Mouse (Mus musculus): ENCODE results near the gene Kcnc3. TPM values are rescaled to one million over a fixed set of nuclear protein-coding genes. Genes with fewer than 3 reads are reported as not detected.

Kcnc3 gene
- polyA plus RNA-seq (2012; fragmentation: generic; extraction: Trizol) = under 1 TPM in 1 of 2 experiments, not detected in 1; 0.01 TPM

DNA sequence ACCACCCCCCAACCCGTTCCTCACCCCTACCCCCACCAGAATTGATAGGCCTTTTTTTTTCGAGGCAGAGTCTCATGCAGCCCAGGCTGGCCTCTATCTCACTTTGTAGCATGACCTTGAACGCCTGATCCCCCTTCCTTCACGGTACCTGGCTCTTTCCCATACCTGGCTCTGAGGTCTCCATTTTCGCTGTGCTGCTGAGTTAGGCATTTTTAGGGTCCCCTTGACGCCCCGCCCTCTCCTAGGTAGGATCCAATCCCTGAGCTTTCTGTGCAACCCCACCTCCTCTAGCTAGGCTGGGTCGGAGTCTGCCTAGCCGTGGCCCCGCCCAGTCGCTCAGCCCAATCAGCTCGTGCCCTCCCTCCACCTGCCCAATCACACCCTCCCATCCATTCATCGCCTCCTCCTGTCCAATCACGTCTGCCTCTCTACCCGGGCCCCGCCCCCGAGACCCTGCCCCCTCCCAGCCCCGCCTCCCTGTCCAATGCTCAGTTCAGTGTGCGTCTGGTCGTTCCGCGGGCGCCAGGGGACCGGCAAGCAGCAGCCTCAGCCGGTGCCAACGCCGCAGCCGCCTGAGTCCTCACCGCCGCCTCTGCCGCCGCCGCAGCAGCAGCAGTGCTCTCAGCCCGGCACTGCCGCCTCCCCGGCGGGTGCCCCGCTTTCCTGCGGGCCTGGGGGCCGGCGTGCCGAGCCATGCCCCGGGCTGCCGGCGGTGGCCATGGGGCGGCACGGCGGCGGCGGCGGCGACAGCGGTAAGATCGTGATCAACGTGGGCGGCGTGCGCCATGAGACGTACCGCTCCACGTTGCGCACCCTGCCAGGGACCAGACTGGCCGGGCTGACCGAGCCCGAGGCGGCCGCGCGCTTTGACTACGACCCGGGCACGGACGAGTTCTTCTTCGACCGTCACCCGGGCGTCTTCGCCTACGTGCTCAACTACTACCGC, at the start of gene Kcnc3:
Gene Kcnc3 (plus strand): TSS at position 263 of the 946 bp plus-strand sequence.

DNA sequence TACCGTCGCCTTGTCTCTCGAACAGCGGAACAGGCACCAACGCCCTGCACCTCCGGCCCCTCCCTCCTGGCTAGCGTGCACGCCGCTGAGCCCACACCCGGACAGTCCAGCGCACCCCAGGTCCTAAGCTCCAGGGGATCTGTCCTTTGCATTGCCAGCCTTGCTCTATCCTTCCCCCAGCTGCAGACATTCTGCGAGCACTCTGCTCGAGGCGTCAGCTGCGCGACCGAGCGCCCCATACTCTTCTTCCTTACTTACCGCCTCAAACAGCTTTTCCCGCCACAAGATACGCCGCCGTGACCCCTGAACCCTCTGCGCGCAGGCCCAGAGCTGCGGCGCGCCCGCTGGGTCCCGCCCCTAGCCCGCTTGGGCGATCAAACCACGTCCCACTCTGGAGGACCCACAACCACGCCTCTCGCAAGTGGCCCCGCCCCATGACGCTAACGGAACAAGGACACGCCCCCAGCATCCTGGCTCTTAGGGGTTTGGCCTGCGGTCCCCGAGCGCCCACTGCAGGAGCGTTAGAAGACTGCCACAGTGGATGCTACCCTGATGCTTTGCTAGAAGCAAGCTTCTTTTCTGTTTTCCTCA, 41.9 kb upstream of the Kcnc3 start, which contains the start of gene Pold1:
Gene Pold1 (minus strand): TSS at position 353 of the 591 bp plus-strand sequence.

DNA sequence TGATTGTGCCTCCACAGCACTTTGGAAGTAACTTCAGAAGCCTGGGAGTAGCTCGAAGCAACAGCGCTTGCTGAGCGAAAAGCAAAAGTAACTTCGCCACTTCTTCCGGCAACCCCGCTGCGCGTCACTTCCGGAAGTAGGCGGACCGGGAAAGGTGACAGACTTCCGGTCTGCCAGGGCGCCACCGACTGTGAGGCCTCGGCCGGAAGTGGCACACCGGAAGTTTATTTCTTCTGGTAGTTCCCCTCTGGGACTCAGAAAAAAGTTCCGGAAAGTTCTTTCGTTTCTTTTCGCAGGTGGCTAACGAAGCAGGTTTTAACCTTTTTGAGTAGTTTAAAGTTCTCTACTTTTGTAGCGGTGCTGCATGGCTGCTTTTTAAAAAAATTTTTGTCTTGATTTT, 36.6 kb upstream of the Kcnc3 start, which contains the start of gene Nr1h2:
Gene Nr1h2 (minus strand): TSS at position 126 of the 400 bp plus-strand sequence.

DNA sequence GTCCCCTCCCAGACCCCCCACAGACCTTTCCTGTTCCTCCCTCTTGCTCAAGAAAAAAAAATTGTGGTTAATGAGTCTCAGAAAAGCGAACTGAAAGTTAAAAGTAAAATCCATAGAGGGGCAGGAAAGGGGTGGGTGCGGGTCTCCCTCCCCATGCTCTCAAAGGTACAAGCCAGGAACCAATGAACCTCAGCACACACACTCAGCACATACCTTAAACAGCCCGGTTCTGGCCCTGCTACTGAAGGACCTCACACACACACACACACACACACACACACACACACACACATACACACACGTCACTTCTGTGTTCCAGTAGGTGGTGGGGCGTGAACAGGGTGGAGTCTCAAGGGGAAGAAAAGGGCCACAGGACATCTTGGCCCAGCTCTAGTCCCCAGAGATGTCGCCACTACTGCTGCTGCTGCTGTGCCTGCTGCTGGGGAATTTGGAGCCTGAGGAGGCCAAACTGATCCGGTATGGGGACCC, 18.2 kb upstream of the Kcnc3 start, which contains the start of gene Napsa:
Gene Napsa (plus strand): TSS at position 168 of the 489 bp plus-strand sequence.

Other genes with a start within 250 kb of the Kcnc3 start
- under 1 TPM; 0.01 to 0.21 TPM for gene Syt3, start 206.6 kb upstream of the Kcnc3 start, polyA plus RNA-seq (2012; fragmentation: generic; extraction: Trizol)
- under 1 TPM; 0.04 to 0.28 TPM for gene 1700008O03Rik, start 204.8 kb upstream of the Kcnc3 start, polyA plus RNA-seq (2012; fragmentation: generic; extraction: Trizol)
- gene Lrrc4b, start 161.6 kb upstream of the Kcnc3 start, polyA plus RNA-seq (2012; fragmentation: generic; extraction: Trizol) = under 1 TPM; 0.01 to 0.22 TPM
- gene Aspdh, start 125.3 kb upstream of the Kcnc3 start, polyA plus RNA-seq (2012; fragmentation: generic; extraction: Trizol) = not detected
- gene Josd2, start 122.7 kb upstream of the Kcnc3 start, polyA plus RNA-seq (2012; fragmentation: generic; extraction: Trizol) = 100 to 1,000 TPM; 107 to 119 TPM
- gene Emc10, start 94.1 kb upstream of the Kcnc3 start, polyA plus RNA-seq (2012; fragmentation: generic; extraction: Trizol) = 100 to 1,000 TPM in 1 of 2 experiments, 10 to 100 TPM in 1; 94.2 to 161 TPM
- gene Fam71e1, start 94.1 kb upstream of the Kcnc3 start, polyA plus RNA-seq (2012; fragmentation: generic; extraction: Trizol) = 1 to 10 TPM; 2.9 to 7.9 TPM
- under 1 TPM in 1 of 2 experiments, not detected in 1; 0.07 TPM for gene Mybpc2, start 66.0 kb upstream of the Kcnc3 start, polyA plus RNA-seq (2012; fragmentation: generic; extraction: Trizol)
- under 1 TPM in 1 of 2 experiments, not detected in 1; 0.83 TPM for gene Spib, start 58.6 kb upstream of the Kcnc3 start, polyA plus RNA-seq (2012; fragmentation: generic; extraction: Trizol)
- gene Pold1, start 41.8 kb upstream of the Kcnc3 start, polyA plus RNA-seq (2012; fragmentation: generic; extraction: Trizol) = 100 to 1,000 TPM in 1 of 2 experiments, 10 to 100 TPM in 1; 32.0 to 112 TPM
- 100 to 1,000 TPM in 1 of 2 experiments, 10 to 100 TPM in 1; 64.4 to 108 TPM for gene Nr1h2, start 36.7 kb upstream of the Kcnc3 start, polyA plus RNA-seq (2012; fragmentation: generic; extraction: Trizol)
- under 1 TPM; 0.05 to 0.11 TPM for gene Napsa, start 18.3 kb upstream of the Kcnc3 start, polyA plus RNA-seq (2012; fragmentation: generic; extraction: Trizol)
- under 1 TPM in 1 of 2 experiments, not detected in 1; 0.02 TPM for gene Myh14, start 80.2 kb downstream of the Kcnc3 start, polyA plus RNA-seq (2012; fragmentation: generic; extraction: Trizol)
- not detected for gene Izumo2, start 118.1 kb downstream of the Kcnc3 start, polyA plus RNA-seq (2012; fragmentation: generic; extraction: Trizol)
- gene Vrk3, start 157.7 kb downstream of the Kcnc3 start, polyA plus RNA-seq (2012; fragmentation: generic; extraction: Trizol) = 10 to 100 TPM; 18.9 to 34.2 TPM
- under 1 TPM; 0.05 to 0.45 TPM for gene Zfp473, start 160.4 kb downstream of the Kcnc3 start, polyA plus RNA-seq (2012; fragmentation: generic; extraction: Trizol)
- 10 to 100 TPM; 38.6 to 53.4 TPM for gene Nup62, start 225.4 kb downstream of the Kcnc3 start, polyA plus RNA-seq (2012; fragmentation: generic; extraction: Trizol)
- gene Il4i1, start 225.7 kb downstream of the Kcnc3 start, polyA plus RNA-seq (2012; fragmentation: generic; extraction: Trizol) = 1 to 10 TPM in 1 of 2 experiments, under 1 TPM in 1; 0.55 to 3.7 TPM
- 100 to 1,000 TPM; 139 to 293 TPM for gene Atf5, start 226.0 kb downstream of the Kcnc3 start, polyA plus RNA-seq (2012; fragmentation: generic; extraction: Trizol)